Mouse (Mus musculus): ENCODE results near the gene Pak6. TPM values are rescaled to one million over a fixed set of nuclear protein-coding genes. Genes with fewer than 3 reads are reported as not detected.
A peak's percentile ranks its signal among the peaks of the same experiment; 100 is the strongest.

Gene Pak6
- total RNA-seq, 2 experiments from 2014 or later: 96.4 to 102 TPM

DNA sequence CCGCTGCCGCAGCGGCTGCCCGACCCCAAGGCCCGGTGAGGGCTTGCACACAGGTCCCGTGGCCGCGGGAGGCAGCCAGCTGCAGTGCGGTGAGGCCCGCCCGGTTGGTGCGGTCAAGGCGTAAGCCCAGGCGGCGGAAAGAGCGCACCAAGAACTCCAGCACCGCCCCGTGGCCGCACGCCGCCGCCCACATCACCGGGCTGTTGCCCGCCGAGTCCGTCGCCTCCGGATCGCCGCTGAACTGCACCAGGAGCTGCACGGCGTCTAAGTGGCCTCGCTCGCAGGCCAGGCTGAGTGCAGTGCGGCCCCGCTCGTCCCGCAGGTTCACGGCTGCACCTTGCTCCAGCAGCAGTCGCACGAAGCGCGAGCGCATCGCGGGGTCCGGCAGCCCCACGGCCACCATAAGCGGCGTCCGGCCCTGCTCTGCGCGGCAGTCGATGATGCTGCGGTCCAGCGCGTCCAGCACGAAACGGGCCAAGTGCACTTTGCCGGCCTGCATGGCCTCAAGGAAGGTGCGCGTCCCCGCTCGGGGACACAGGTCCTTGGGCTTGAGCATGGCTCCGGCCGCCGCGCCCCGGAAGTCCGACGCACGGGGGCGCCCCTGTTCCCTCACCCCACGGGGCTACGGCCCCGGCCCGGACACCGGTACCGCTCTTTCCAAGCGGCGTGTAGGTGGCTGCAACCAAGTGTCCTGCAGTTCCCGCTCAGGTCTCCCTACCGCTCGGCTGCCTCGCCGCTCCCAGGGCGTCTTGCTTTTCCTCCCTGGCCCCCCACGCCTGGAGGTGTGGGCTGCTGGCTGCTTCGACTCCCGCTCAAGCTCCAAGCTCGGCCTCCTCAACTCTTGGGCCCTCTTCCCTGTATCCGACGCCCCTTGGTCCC lies 40.0 kb downstream of the Pak6 start:
- Histone ChIP-seq H3K27ac (peak overlapping the region; percentile 82), H3K4me3 (peak overlapping the region; percentile 49)
- peak; percentile 45 to 48 for DNase-seq (ENCODE audit: extremely low spot score in 1 of 2, low spot score in 2 of 2)
- peak; percentile 21; the same call in 1 of the 2 replicates for TF ChIP-seq CTCF (IDR thresholded peaks at IDR 0.05)
- intact Hi-C loops (cut with DNase I): no loop called here

- TF ChIP-seq CTCF (IDR thresholded peaks at IDR 0.05): no peak; the same call in 1 of the 2 replicates
- Histone ChIP-seq H3K27ac (peak within 1 kb of the TSS; percentile 82), H3K4me3 (peak within 1 kb of the TSS; percentile 49)
- intact Hi-C loops (cut with DNase I): no loop called here
- DNase-seq (ENCODE audit: extremely low spot score in 1 of 2, low spot score in 2 of 2): peak; percentile 50 to 76
Measured at GRCm38 (mm10) chr2:118703913-118704730, 41.0 kb downstream of the Pak6 start, which contains the start of gene Ankrd63. Gene Ankrd63 (minus strand): TSS chr2:118703963.

- intact Hi-C loops (cut with DNase I): no loop called here
- DNase-seq (ENCODE audit: extremely low spot score in 1 of 2, low spot score in 2 of 2): peak in 1 of 2 experiments; percentile 64
- H3K4me3 ChIP-seq: no peak overlapping the region
- peak overlapping the region; percentile 50; the same call in 1 of the 2 replicates for H3K27ac ChIP-seq
- TF ChIP-seq CTCF (IDR thresholded peaks at IDR 0.05): no peak; the same call in 1 of the 2 replicates
Measured at GRCm38 (mm10) chr2:118706436-118706835, 43.3 kb downstream of the Pak6 start.

DNA sequence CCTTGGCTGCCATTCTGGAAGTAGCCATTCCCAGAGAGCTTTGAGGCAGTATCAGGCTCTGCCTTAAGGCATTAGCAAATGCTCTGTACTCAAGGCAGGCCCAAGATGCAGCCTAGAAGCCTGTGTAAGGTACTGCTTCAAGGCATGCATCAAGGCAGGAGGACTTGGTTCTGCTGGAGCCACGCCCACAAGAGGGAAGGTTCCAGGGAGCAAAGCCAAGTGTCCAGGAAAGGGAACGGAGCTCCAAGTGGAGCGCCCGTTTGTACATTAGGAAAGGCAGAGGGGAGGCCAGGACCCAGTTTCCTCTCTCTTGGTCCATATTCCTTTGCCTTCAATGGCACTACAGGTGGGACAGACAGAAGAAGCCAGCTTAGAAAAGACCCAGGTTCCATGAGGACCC lies 45.4 kb downstream of the Pak6 start:
- Histone ChIP-seq H3K4me3 (no peak overlapping the region), H3K27ac (no peak overlapping the region)
- intact Hi-C loops (cut with DNase I): no loop called here
- no peak for DNase-seq (ENCODE audit: extremely low spot score in 1 of 2, low spot score in 2 of 2)
- no peak for TF ChIP-seq CTCF (IDR thresholded peaks at IDR 0.05)

GRCm38 (mm10) chr2:118709655-118710221 lies 46.6 kb downstream of the Pak6 start:
- no peak overlapping the region for H3K27ac ChIP-seq
- H3K4me3 ChIP-seq: no peak overlapping the region
- DNase-seq (ENCODE audit: extremely low spot score in 1 of 2, low spot score in 2 of 2): no peak
- intact Hi-C loops (cut with DNase I): no loop called here
- no peak for TF ChIP-seq CTCF (IDR thresholded peaks at IDR 0.05)

- peak overlapping the region; percentile 42 for H3K4me3 ChIP-seq
- H3K27ac ChIP-seq: no peak overlapping the region
- intact Hi-C loops (cut with DNase I): no loop called here
- TF ChIP-seq CTCF (IDR thresholded peaks at IDR 0.05): no peak; the same call in 1 of the 2 replicates
- peak; percentile 58 to 59 for DNase-seq (ENCODE audit: extremely low spot score in 1 of 2, low spot score in 2 of 2)
Measured at GRCm38 (mm10) chr2:118711038-118711494, 48.0 kb downstream of the Pak6 start.

- no peak for DNase-seq (ENCODE audit: extremely low spot score in 1 of 2, low spot score in 2 of 2)
- no peak overlapping the region for H3K4me3 ChIP-seq
- TF ChIP-seq CTCF (IDR thresholded peaks at IDR 0.05): no peak
- peak overlapping the region; percentile 63 for H3K27ac ChIP-seq
- intact Hi-C loops (cut with DNase I): no loop called here
Measured at GRCm38 (mm10) chr2:118713631-118714030, 50.5 kb downstream of the Pak6 start.

- peak; percentile 62 to 79 for DNase-seq (ENCODE audit: extremely low spot score in 1 of 2, low spot score in 2 of 2)
- no peak for TF ChIP-seq CTCF (IDR thresholded peaks at IDR 0.05)
- no peak overlapping the region for H3K4me3 ChIP-seq
- peak overlapping the region; percentile 79 for H3K27ac ChIP-seq
- intact Hi-C loops (cut with DNase I): no loop called here
Measured at GRCm38 (mm10) chr2:118714230-118714629, 51.1 kb downstream of the Pak6 start.

DNA sequence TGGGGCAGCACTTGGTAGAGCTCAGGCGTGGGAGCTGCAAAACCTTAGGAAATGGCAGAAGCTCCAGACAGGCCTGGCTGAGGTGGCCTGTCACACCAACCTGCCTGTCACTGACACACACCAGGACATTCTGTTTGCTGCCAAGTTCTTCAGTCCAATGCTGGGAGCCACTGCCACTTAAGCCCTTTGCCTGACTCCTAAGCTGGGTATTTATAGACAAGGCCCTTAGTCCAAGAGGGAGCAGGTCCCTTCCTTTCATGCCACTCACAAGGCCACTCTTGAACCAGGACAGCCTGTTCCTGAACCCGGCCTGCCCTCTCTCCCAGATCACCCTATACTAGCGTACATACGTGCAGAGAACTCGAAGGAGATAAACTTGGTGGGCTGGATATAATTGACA lies 53.6 kb downstream of the Pak6 start:
- no peak overlapping the region for H3K27ac ChIP-seq
- no peak overlapping the region for H3K4me3 ChIP-seq
- DNase-seq (ENCODE audit: extremely low spot score in 1 of 2, low spot score in 2 of 2): no peak
- no peak for TF ChIP-seq CTCF (IDR thresholded peaks at IDR 0.05)
- intact Hi-C loops (cut with DNase I): no loop called here

DNA sequence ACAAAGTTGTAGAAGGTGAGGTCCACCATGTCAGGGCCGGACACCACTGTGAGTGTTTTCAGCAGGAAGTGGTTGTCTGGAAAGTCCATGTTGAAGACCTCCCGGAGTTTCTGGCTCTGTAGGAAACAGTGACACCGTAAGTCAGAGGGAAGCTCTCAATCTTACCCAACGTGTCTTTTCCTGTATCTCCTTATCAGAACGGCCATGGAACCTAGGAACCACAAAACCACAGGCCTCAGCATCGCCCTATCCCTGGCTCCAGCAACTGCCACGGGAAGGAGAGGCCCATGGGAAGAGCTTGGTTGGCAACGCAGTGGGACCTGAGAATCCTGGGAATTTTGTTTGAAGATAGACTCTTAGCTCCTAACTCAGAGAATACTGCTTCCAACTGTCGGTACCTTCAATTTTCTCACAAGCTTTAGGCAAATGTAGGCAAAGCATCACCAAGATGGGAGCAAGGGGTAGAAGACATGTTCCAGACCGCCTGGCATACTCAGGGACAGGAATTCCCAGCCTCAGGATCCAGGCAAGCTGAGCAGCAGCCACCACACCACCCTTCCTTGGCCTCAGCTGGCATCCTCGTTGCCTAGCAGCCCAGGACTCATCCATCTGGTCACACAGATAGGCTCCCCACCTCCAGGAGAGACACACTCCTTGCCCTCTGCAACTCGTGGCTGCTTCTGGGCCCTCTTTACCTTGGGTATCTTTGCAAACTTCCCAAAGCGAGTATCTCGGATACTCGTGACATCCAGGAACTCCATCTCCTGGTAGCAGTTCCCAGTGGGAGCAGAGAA lies 60.8 kb downstream of the Pak6 start:
- Histone ChIP-seq H3K27ac (no peak overlapping the region), H3K4me3 (no peak overlapping the region)
- intact Hi-C loops (cut with DNase I): no loop called here
- DNase-seq (ENCODE audit: extremely low spot score in 1 of 2, low spot score in 2 of 2): no peak
- no peak for TF ChIP-seq CTCF (IDR thresholded peaks at IDR 0.05)

DNA sequence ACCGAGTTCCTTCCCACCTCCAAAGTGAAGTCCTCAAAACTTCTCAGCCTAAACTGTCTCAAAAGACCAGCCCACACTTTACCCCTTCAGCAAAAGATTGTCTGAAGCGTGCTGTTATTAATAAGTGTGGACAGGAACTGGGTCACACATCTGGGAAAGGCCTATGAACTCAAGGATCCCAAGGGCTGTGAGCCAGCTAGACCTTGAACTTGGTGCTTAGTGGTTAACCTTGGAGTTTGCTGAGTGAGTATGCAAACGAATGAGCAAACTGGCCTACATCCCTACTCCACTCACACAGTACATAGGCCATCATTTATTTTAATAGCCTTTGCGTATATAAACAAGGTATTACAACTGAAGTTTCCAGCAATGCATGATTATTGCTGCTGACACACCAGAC lies 62.4 kb downstream of the Pak6 start:
- no peak for TF ChIP-seq CTCF (IDR thresholded peaks at IDR 0.05)
- intact Hi-C loops (cut with DNase I): no loop called here

More for the DNA sequence above, 62.4 kb downstream of the Pak6 start:
- DNase-seq (ENCODE audit: extremely low spot score in 1 of 2, low spot score in 2 of 2): no peak
- no peak overlapping the region for H3K4me3 ChIP-seq
- H3K27ac ChIP-seq: no peak overlapping the region
